Mouse (Mus musculus): ENCODE measurements around the gene Arhgef12. TPM values are rescaled to one million over a fixed set of nuclear protein-coding genes. Genes with fewer than 3 reads are reported as not detected.

Arhgef12 gene
- 10.2 to 16.5 TPM (median 12.0 TPM) in 4 replicates for total RNA-seq (2023; ENCODE audit: inconsistent age)

DNA sequence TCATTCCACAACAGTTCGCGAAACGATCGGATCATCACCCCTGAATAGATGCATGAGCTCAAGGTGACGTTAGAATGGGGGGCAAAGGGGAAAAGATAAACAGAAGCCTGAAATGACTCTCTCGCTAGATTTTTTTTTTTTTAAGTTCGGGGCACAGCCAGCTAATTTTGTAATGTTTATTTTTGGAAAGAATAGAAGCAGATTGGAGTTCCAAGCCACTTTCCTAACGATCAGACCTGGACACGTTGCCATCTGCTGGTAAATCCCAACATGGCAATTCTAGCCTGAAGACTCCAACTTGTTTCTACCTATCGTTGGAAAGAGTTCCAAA, at the start of gene Arhgef12:
Gene Arhgef12, minus strand, starts transcription at position 53 of the 331 bp plus-strand sequence.

DNA sequence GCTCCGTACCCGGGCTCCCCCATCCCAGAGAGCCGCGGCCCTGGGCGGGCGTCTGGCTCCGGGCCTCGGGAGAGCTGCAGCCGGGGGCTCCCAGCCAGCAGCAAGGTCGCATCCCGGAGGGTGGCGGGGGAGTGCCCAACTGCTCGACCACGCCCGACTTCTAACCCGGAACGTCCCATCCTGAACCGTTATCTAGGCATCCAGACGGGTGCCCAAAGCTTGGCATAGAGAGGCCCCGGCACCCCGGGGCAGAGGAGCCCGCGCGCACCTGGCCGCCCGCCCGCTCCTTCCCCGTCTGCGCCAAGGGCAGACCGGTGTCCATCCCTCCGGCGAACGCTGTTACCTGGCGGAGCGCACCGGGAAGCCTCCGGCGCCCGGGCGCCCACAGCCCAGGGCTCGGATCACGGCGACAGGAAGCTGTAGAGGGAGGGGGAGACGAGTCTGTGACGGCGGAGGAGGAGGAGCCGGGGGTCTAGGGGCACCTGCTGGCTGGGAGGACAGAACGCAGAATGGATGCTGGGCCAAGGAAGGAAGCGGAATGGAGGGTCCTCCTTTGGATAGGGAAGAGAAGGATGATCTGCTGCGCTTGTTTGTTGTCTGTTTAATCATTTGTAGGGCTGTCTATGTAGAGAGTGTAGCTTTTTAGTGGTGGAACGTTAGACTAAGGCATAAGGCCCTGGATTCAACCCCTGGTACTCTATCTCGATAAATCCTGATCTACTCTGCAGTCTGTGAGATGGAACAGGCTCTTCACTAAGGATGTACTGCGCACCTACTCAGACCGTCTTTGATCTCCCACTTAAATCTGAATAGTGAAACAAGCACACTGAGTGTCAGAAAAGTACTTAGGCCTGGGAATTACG, 9.3 kb upstream of the Arhgef12 start, which contains the start of gene Tmem136:
Gene Tmem136, minus strand, starts transcription at position 437 of the 863 bp plus-strand sequence.

DNA sequence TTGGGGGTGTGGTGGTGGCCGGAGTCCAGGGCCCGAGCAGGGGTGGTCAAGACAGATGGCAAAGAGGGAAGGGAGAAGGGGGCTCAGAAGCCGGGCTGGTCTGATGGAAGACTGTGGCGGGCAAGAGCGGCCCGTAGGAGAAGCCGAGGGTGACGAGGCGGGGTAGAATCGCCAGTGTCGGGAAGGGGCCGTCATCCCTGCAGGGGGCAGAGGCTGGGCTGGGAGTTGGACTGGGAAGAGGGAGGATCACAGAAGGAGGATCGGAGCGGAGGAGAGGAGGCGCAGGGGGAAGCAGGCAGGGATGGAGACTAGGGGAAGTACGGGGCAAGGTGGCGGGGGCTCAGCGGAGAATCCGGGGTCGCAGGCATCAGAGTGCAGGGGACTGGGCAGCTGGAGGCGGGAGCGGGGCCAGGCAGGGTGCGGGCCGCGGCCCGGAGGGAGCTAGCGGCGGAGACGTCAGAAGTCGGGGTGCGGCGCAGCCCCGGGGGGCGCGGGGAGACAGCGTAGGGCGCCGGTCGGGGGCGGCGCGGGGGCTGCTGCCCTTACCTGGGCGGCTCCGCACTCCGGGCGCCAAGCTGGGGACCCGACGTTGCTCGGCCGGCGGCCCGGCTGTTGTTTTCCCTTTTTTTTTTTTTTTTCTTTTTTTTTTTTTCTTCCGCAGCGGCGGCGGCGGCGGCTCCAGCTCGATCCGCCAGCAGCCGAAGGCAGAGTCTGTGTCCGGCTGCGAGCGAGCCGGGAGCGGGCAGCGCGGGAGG, 163.1 kb downstream of the Arhgef12 start, which contains the start of gene Grik4:
Gene Grik4, minus strand, starts transcription at position 713 of the 755 bp plus-strand sequence.

Other genes with a start within 250 kb of the Arhgef12 start
- gene Grik4, start 162.7 kb downstream of the Arhgef12 start, total RNA-seq (2023; ENCODE audit: inconsistent age): not detected in 4 replicates
- gene Tmem136, start 9.3 kb upstream of the Arhgef12 start, total RNA-seq (2023; ENCODE audit: inconsistent age): not detected in 4 replicates
- not detected in 4 replicates for gene Pou2f3, start 103.1 kb upstream of the Arhgef12 start, total RNA-seq (2023; ENCODE audit: inconsistent age)
- gene Oaf, start 132.7 kb upstream of the Arhgef12 start, total RNA-seq (2023; ENCODE audit: inconsistent age): 0.81 to 2.9 TPM (median 1.7 TPM) in 4 replicates
- gene Trim29, start 203.6 kb upstream of the Arhgef12 start, total RNA-seq (2023; ENCODE audit: inconsistent age): not detected in 4 replicates